Mouse (Mus musculus) megakaryocyte progenitor cell, adult 5-6 weeks (primary cell): ENCODE data around the gene Krtap3-3. TPM values are rescaled to one million over a fixed set of nuclear protein-coding genes. Genes with fewer than 3 reads are reported as not detected.
A peak's percentile ranks its signal among the peaks of the same experiment; 100 is the strongest.
"Not testable (repeated sequence)": the region's sequence is repeated elsewhere in the genome, so short reads cannot be mapped to it uniquely, and the experiment has no call there.

Experiments
- ATAC-seq: replicated peaks from 2 replicates; pipeline ENCODE4 v1.8.0; 2016; ENCODE audit warnings: mild to moderate bottlenecking, moderate TSS enrichment, inconsistent platforms; ENCODE audit not compliant: poor library complexity
- total RNA-seq, 2 experiments: library from RNA; stranded (forward) in 1 of 2; stranded (reverse) in 1 of 2; fragments of 157-497, 149-512 nt in 1 of 2; fragments of 200-1000 nt in 1 of 2; gene quantifications; 2 replicates each; pipeline versions ENCODE4 v1.2.3 to v1.2.4; 2015 to 2017

Krtap3-3 gene
- total RNA-seq (2015) (not detected in 2 replicates), total RNA-seq (2017) (not detected in 2 replicates)

- no peak for ATAC-seq
Observed at GRCm38 (mm10) chr11:99550765-99551164, at the start of gene Krtap3-3. Gene Krtap3-3 (minus strand): TSS chr11:99550865.

GRCm38 (mm10) chr11:99597742-99598141 is 47.1 kb upstream of the Krtap3-3 start, which contains the start of gene Krtap9-3:
Gene Krtap9-3 (minus strand): TSS chr11:99598105.
- not testable (repeated sequence) for ATAC-seq

DNA sequence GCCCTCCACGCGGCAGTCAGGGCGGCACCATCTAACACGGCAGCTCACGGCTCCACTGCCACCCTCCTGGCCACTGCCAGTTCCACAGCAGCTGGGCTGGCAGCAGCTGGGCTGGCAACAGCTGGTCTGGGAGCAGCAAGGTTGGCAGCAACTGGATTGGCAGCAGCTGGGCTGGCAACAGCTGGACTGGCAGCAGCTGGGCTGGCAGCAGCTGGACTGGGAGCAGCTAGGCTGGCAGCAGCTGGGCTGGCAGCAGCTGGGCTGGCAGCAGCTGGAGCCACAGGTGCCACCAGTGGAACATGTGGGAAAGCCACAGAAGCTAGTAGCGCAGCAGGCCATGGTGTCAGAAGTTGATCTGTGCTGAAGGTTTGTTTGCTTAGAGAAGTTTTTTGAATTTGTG is 40.3 kb upstream of the Krtap3-3 start, which contains the start of gene Krtap1-3:
Gene Krtap1-3 (minus strand): TSS at position 359 of the 400 bp plus-strand sequence.
- no peak for ATAC-seq

DNA sequence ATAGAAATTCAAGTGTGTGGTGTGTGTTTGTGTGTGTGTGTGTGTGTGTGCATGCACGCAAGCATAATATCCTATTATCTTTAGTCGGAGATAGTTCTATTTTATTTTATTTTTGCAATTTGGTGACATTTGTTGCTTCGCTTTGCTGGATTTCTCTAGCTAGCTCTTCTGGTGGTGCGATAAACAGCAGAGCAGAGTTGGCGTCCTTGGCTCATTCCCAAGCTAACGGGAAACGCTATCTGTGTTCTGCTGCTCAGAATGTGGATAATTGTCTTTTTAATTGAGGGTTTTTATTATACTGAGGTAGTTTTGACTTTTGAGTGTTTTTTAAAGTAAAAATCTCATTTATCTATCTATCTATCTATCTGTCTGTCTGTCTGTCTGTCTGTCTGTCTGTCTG is 34.4 kb upstream of the Krtap3-3 start:
- ATAC-seq, result no peak

- ATAC-seq, result no peak
Observed at GRCm38 (mm10) chr11:99583245-99583704, 32.6 kb upstream of the Krtap3-3 start, which contains the start of gene Krtap1-4. Gene Krtap1-4 (minus strand): TSS chr11:99583654.

DNA sequence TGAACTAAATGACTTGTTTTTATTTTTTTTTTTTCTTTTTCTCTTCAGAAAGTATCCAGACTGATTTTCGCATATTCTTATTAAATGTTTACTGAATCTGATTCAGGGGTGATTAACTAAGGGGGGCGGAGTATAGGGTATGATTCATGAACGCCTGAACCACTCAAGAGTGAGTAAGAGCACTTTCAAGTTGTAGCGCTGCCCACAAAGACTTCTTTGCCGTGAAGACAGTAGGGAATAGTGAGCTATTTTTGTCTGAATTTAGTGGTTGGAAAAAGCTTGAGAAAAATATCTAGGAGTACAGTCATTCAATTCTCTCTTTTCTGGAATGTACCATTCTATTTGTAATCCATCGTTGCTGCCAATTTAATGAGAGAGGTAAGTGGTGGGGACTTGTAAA is 30.9 kb upstream of the Krtap3-3 start:
- ATAC-seq, result no peak

- ATAC-seq, result no peak
Observed at GRCm38 (mm10) chr11:99581051-99581450, 30.4 kb upstream of the Krtap3-3 start.

GRCm38 (mm10) chr11:99580636-99581035 is 30.0 kb upstream of the Krtap3-3 start, which contains the start of gene Krtap1-5:
Gene Krtap1-5 (minus strand): TSS chr11:99581016.
- ATAC-seq, result no peak

DNA sequence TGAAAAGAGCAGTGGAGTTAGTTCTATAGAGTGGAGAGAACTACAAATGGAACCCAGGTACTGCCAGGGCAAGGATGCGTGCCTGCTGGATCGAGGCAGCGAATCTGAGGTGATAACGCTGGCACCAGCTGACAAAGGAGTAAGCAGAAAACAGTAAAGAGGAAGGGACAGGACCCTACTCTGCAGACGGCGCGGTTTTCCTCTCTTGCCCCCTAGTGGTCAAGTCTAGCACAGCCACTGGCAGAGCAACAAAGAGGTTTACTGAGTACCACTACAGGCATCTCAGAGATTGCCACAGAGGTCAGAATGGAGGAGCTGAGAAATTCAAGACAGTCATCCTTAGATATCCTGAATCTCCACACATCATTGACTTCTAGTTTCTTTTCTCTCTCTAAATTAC is 23.4 kb upstream of the Krtap3-3 start:
- ATAC-seq, result peak; percentile 92

DNA sequence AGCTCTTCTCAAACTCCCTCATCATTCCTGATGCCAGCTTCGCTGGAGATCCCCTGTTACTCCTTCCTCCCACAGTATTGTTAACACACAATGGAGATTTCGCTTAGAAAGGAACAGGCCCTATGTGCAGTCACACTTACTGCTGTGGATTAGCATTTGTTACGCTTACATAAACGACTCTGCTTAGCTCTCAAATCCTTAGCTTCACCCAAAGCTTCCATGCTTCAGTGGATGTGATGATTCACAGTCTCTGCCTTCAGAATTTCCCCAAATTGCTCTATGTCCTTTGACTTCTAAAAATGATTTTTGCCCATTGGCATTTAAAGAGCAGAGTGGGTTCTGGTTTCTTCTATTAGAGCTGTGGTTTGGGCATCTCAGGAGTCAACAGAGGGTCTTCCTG is 22.5 kb upstream of the Krtap3-3 start:
- ATAC-seq, result no peak

GRCm38 (mm10) chr11:99566530-99566929 is 15.9 kb upstream of the Krtap3-3 start, which contains the start of gene Krtap3-1:
Gene Krtap3-1 (minus strand): TSS chr11:99566630.
- ATAC-seq, result no peak

DNA sequence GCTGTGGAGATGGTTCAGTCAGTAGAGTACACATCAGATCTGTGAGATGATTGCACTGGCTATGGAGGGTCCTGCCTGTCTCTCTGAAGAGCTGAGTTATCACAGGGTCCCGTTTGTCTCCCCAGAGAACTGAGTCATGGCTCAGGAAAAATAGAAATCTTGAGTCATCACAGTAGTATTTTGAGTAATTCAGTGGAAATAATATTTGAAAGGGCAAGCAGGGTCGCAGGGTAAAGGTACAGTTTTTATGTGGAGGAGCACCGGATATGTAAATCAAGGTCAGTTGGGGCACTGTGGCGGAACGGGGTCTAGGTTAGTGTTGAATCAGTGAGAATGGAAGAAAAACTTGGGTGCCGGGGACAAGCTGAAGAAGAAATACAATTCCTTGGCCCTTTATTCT is 11.9 kb upstream of the Krtap3-3 start:
- no peak for ATAC-seq

- no peak for ATAC-seq
Observed at GRCm38 (mm10) chr11:99559366-99559765, 8.7 kb upstream of the Krtap3-3 start, which contains the start of gene Gm11939. Gene Gm11939 (minus strand): TSS chr11:99559466.

GRCm38 (mm10) chr11:99557976-99558745 is 7.5 kb upstream of the Krtap3-3 start:
- no peak for ATAC-seq

DNA sequence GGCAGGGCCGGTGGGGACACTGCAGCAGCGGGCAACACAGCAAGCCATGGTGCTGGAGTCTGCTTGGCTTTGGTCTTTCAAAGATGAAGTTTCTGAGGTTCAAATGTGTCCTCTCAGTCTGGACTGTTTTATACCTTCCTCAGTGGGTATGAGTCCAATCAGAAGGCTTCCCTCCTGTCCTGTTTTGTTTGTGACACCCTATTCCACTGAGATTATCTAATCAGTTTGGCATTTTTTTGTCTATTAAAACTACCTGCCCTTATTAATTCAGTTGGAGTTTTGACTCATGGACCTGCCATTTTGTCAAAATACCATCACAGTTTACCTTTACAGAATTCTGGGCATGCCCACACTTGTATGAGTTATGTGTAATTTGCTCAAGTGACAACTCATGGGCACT is 6.1 kb upstream of the Krtap3-3 start, which contains the start of gene Krtap3-2:
Gene Krtap3-2 (minus strand): TSS at position 101 of the 400 bp plus-strand sequence.
- ATAC-seq, result no peak

- ATAC-seq, result no peak
Observed at GRCm38 (mm10) chr11:99556195-99556594, 5.5 kb upstream of the Krtap3-3 start.

GRCm38 (mm10) chr11:99547892-99548291 is 2.8 kb downstream of the Krtap3-3 start:
- no peak for ATAC-seq

GRCm38 (mm10) chr11:99539721-99540120 is 10.9 kb downstream of the Krtap3-3 start:
- no peak for ATAC-seq

DNA sequence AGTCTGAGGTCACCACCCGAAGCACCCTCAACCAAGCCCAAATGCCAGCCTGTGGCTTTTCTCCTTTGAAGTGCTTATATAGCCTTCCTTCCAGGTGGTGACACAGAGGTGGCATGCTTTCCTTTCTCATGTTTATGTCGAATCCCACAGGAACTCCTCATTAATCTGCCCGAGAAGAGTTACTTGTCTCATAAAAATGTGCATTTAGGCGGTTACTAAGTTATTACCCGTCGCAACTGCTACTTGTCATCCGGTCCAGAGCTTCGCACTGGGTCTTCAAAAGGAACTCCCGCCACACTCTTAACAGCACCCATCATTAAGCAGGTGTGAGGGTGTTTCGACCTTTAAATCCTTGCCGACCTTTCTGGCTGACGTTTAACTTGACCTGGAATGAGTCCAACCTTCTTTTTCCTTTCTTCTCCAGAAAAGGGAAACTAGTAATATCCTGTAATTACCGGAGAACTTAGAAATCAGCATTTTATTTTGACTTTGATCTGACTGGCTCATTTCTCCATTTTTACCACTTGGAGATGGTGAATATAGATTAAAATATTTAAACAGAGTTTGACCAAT is 29.3 kb downstream of the Krtap3-3 start, which contains the start of gene Krt39:
Gene Krt39 (minus strand): TSS at position 51 of the 573 bp plus-strand sequence.
- no peak for ATAC-seq

DNA sequence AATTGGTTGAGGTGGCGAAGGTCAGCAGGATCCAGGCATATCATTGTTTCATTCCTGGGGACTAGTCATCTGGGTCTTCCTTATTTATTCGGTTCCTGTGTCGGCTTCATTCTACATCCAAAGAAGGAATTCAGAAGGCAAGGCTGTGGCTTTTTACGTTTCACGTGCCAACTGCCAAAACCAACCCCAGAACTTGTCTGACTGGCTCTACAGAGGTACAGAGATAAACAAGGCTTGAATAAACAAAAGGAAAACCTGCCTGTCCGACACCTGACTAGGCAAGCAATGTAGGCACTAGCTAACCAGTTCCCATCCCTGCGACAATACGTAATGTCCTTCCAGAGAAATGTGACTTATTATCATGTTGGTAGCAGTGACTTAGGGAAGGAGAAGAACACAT is 36.6 kb downstream of the Krtap3-3 start:
- ATAC-seq, result no peak
